Comparison of ENCODE assay signal across 8 mouse cellular contexts in genomic region chr12:113716406-113716805, GRCm38 (mm10).
DNase-seq lines count a peak whose midpoint lies in the region; TF ChIP-seq lines count a peak whose summit lies in the region.
"Not testable (repeated sequence)": the region's sequence is repeated elsewhere in the genome, so short reads cannot be mapped to it uniquely, and the experiment has no call there.

No protein-coding gene starts in this region.

- 0% methylated on average over 1 of the region's 1 CpGs for WGBS in limb, embryonic 10.5 days

- not testable (repeated sequence) for H3K27me3 ChIP-seq in limb, embryonic 10.5 days (ENCODE audit: low read depth, poor library complexity, severe bottlenecking); testis, adult 2 months (ENCODE audit: control insufficient read depth, insufficient read depth, low read length)

- not testable (repeated sequence) for H3K9me3 ChIP-seq in limb, embryonic 10.5 days (replicated peaks)

- H3K4me3 ChIP-seq in gastrocnemius, adult 2 months; limb, embryonic 10.5 days; testis, adult 2 months (ENCODE audit: control insufficient read depth, low read depth, low read length): not testable (repeated sequence)

- not testable (repeated sequence) for H3K4me1 ChIP-seq in limb, embryonic 10.5 days; testis, adult 2 months (ENCODE audit: control insufficient read depth, insufficient read depth, low read length)

- not testable (repeated sequence) for TF ChIP-seq POLR2A in testis, adult 2 months (IDR thresholded peaks at IDR 0.05; ENCODE audit: control insufficient read depth, low read depth, low read length)

- H3K27ac ChIP-seq in gastrocnemius, adult 2 months; limb, embryonic 10.5 days; testis, adult 2 months (ENCODE audit: control insufficient read depth, insufficient read depth, low read depth, low read length): not testable (repeated sequence)

- peak; percentile 48 for TF ChIP-seq CTCF in gastrocnemius, adult 2 months (IDR thresholded peaks at IDR 0.05)
- peak; percentile 67; the same call in 1 of the 2 replicates for TF ChIP-seq CTCF in testis, adult 2 months (IDR thresholded peaks at IDR 0.05; ENCODE audit: control insufficient read depth, insufficient read depth, insufficient replicate concordance, low read depth, low read length)

- not testable (repeated sequence) for H3K36me3 ChIP-seq in limb, embryonic 10.5 days; testis, adult 2 months (ENCODE audit: control insufficient read depth, insufficient read depth, low read length)

- intact Hi-C loops in gastrocnemius, adult 2 months (cut with DNase I): loop anchor here (10.0 kb wide), 1 partner anchor 102 kb away; no protein-coding TSS in a partner anchor

- DNase-seq in 3T3-L1 (ENCODE audit: low read depth, low spot score): peak; percentile 64
- DNase-seq in WW6 (ENCODE audit: low read depth, low spot score): peak; percentile 13
- DNase-seq in c-Kit-positive CD71-positive TER-119-positive erythroid progenitor cells, embryonic 14.5 days (ENCODE audit: low spot score): peak; percentile 20
- DNase-seq in gastrocnemius, adult 2 months: peak; percentile 18
- peak; percentile 5 to 55 for DNase-seq in kidney, adult 8-10 months
- peak; percentile 28 for DNase-seq in limb, embryonic 10.5 days (ENCODE audit: low spot score)
- DNase-seq in monocyte, adult 2 months (ENCODE audit: low read depth in 1 of 2, low spot score in 2 of 2): peak; percentile 4 to 7

Comparison
In these comparisons a context has a peak if more than half of its experiments do, and no peak if none do; other contexts are left out.
1. DNase-seq: peak in every context shown above with its lines; median percentile 64 in 3T3-L1; 30 in kidney, adult 8-10 months; 28 in limb, embryonic 10.5 days; 20 in c-Kit-positive CD71-positive TER-119-positive erythroid progenitor cells, embryonic 14.5 days; 18 in gastrocnemius, adult 2 months; 13 in WW6; 6 in monocyte, adult 2 months.